Mouse (Mus musculus): Measurements from ENCODE around the gene Ttc41.

DNA sequence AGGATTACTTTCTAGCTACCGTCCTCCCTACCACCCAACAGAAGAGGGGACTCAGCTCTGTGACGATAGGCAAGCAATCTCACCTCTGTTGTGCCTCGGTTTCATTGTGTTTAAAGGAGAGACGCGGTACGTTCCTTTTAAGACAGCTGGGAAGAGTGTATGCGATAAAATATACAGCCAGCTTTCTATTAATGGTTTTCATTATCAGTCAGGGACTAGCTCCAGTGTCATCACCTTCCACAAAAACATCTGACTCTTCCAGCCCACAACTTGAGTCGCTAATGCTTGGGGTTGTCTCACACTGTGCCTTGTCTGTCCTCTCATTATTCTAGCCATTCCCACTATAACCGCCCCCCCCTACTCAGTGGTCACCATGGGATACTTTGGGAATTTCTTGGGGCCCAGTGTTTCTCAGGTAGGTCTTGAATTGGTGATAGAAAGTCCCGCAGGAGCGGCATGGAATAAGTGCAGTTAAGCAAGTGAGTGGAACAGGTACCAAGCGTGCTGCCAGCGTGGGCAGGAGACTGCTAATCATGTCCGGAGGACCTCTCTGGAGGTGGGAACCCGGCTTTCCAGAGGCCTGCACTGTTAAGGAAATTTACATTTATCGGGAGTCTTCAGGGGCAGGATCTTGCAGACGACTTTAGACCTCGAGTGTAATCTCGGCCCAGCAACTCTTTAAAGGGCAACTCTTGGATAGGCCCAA is 72.2 kb downstream of the Ttc41 start:
- TF ChIP-seq CTCF (IDR thresholded peaks at IDR 0.05; ENCODE audit: low read depth, low read length) (no peak), GATA1 (IDR thresholded peaks at IDR 0.05; ENCODE audit: borderline replicate concordance, low read length) (no peak), POLR2AphosphoS5 (IDR thresholded peaks at IDR 0.05; ENCODE audit: insufficient replicate concordance, low read depth, low read length) (no peak), TAL1 (conservative IDR thresholded peaks at IDR 0.05; ENCODE audit: low read depth, low read length) (no peak), GATA2 (IDR thresholded peaks at IDR 0.05; ENCODE audit: borderline replicate concordance, low read depth, low read length) (no peak)
